Mouse (Mus musculus) thymus, postnatal 14 days (tissue): ENCODE measurements around the gene Kxd1.
A peak's percentile ranks its signal among the peaks of the same experiment; 100 is the strongest.

Experiments
- DNase-seq: peaks from one replicate; pipeline ENCODE4 v3.0.0; 2021

Kxd1 gene

GRCm38 (mm10) chr8:70527512-70528181 is at the start of gene Kxd1, which contains the start of gene Fkbp8:
Gene Kxd1, minus strand, starts transcription at chr8:70527956.
Gene Fkbp8, plus strand, starts transcription at chr8:70527724.
- DNase-seq, result peak; percentile 99

GRCm38 (mm10) chr8:70577207-70577606 is 49.5 kb upstream of the Kxd1 start:
- DNase-seq, result no peak

GRCm38 (mm10) chr8:70574915-70575314 is 47.2 kb upstream of the Kxd1 start:
- no peak for DNase-seq

GRCm38 (mm10) chr8:70574302-70574701 is 46.5 kb upstream of the Kxd1 start:
- DNase-seq, result no peak

- no peak for DNase-seq
Observed at GRCm38 (mm10) chr8:70570990-70571389, 43.2 kb upstream of the Kxd1 start.

GRCm38 (mm10) chr8:70570360-70570759 is 42.6 kb upstream of the Kxd1 start:
- DNase-seq, result no peak

- peak; percentile 48 for DNase-seq
Observed at GRCm38 (mm10) chr8:70565561-70565960, 37.8 kb upstream of the Kxd1 start.

- no peak for DNase-seq
Observed at GRCm38 (mm10) chr8:70564696-70565235, 37.0 kb upstream of the Kxd1 start.

GRCm38 (mm10) chr8:70563763-70564387 is 36.1 kb upstream of the Kxd1 start:
- no peak for DNase-seq

- no peak for DNase-seq
Observed at GRCm38 (mm10) chr8:70562802-70563201, 35.0 kb upstream of the Kxd1 start.

- DNase-seq, result no peak
Observed at GRCm38 (mm10) chr8:70561809-70562535, 34.2 kb upstream of the Kxd1 start.

GRCm38 (mm10) chr8:70561357-70561756 is 33.6 kb upstream of the Kxd1 start:
- DNase-seq, result no peak

GRCm38 (mm10) chr8:70560564-70560963 is 32.8 kb upstream of the Kxd1 start:
- no peak for DNase-seq

GRCm38 (mm10) chr8:70560096-70560495 is 32.3 kb upstream of the Kxd1 start:
- DNase-seq, result peak; percentile 54

- peak; percentile 37 for DNase-seq
Observed at GRCm38 (mm10) chr8:70558983-70559382, 31.2 kb upstream of the Kxd1 start.

- peak; percentile 86 for DNase-seq
Observed at GRCm38 (mm10) chr8:70558334-70558733, 30.6 kb upstream of the Kxd1 start.

- peak; percentile 56 for DNase-seq
Observed at GRCm38 (mm10) chr8:70555079-70555747, 27.5 kb upstream of the Kxd1 start.

GRCm38 (mm10) chr8:70553740-70554139 is 26.0 kb upstream of the Kxd1 start:
- DNase-seq, result peak; percentile 39

- DNase-seq, result no peak
Observed at GRCm38 (mm10) chr8:70552836-70553235, 25.1 kb upstream of the Kxd1 start.

- no peak for DNase-seq
Observed at GRCm38 (mm10) chr8:70551558-70552161, 23.9 kb upstream of the Kxd1 start.

GRCm38 (mm10) chr8:70549412-70550184 is 21.8 kb upstream of the Kxd1 start:
- DNase-seq, result peak; percentile 37

- no peak for DNase-seq
Observed at GRCm38 (mm10) chr8:70547762-70548161, 20.0 kb upstream of the Kxd1 start.
